ENCODE assay signal across 29 mouse cellular contexts in the genomic region with DNA sequence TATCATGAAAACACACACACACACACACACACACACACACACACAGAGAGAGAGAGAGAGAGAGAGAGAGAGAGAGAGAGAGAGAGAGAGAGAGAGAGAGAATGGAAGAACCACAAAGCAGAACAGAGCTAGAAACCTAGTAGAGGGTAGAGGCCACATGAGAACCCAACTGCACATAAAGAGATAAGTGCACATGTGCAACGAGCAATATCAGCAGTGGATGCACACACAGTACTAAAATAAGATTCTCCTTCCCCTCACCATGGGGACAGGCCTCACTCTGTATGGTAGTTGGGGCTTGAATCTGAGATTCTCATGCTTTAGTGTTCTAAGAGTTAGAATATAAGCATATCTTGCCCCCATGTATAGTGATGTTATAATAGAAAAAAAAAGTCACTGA.
"Had no signal": no experiment of that assay in that cellular context is flagged by ENCODE, and none has a peak within 500 bp of the region (broad histone marks: within the 10 kb centered on the region; RNA-seq: fewer than 3 reads in every experiment).

No protein-coding gene starts in this region.

- H3K9ac ChIP-seq: embryonic facial prominence, embryonic 12.5 days; embryonic facial prominence, embryonic 13.5 days; embryonic facial prominence, embryonic 15.5 days; forebrain, embryonic 12.5 days; forebrain, embryonic 13.5 days; forebrain, embryonic 15.5 days; forebrain, postnatal 0 days had no signal

- H3K9me3 ChIP-seq: embryonic facial prominence, embryonic 10.5 days; embryonic facial prominence, embryonic 12.5 days; embryonic facial prominence, embryonic 13.5 days; embryonic facial prominence, embryonic 15.5 days; forebrain, embryonic 10.5 days; forebrain, embryonic 12.5 days; forebrain, embryonic 13.5 days; forebrain, embryonic 15.5 days had no signal

- H3K27ac ChIP-seq: embryonic facial prominence, embryonic 10.5 days; embryonic facial prominence, embryonic 12.5 days; embryonic facial prominence, embryonic 13.5 days; embryonic facial prominence, embryonic 15.5 days; forebrain, embryonic 10.5 days; forebrain, embryonic 12.5 days; forebrain, embryonic 13.5 days; forebrain, embryonic 15.5 days; gastrocnemius, adult 2 months; heart, adult 2 months had no signal

- ATAC-seq: forebrain, embryonic 13.5 days; forebrain, embryonic 14.5 days; forebrain, embryonic 15.5 days; forebrain, embryonic 16.5 days; forebrain, postnatal 0 days had no signal

- H3K27me3 ChIP-seq: embryonic facial prominence, embryonic 12.5 days; embryonic facial prominence, embryonic 13.5 days; embryonic facial prominence, embryonic 15.5 days; forebrain, embryonic 12.5 days; forebrain, embryonic 13.5 days; forebrain, embryonic 15.5 days had no signal

- DNase-seq: cerebellum, adult 2 months; cerebellum, adult 8-10 months; cerebellum, adult 9-10 months; cerebellum, adult 9-11 months; cerebellum, postnatal 10 days; cerebellum, postnatal 14 days; cerebellum, postnatal 25 days; cerebellum, postnatal 36 days; embryo, embryonic 11 days; forebrain, postnatal 0 days; gastrocnemius, adult 2 months; gastrocnemius, postnatal 10 days; gastrocnemius, postnatal 14 days; gastrocnemius, postnatal 25 days; gastrocnemius, postnatal 36 days; heart, adult 11 months; heart, adult 18-20 months; heart, adult 2 months had no signal

- H3K4me2 ChIP-seq: embryonic facial prominence, embryonic 12.5 days; embryonic facial prominence, embryonic 13.5 days; embryonic facial prominence, embryonic 15.5 days; forebrain, embryonic 12.5 days; forebrain, embryonic 13.5 days; forebrain, embryonic 15.5 days had no signal

- H3K36me3 ChIP-seq: embryonic facial prominence, embryonic 10.5 days; embryonic facial prominence, embryonic 12.5 days; embryonic facial prominence, embryonic 13.5 days; embryonic facial prominence, embryonic 15.5 days; forebrain, embryonic 10.5 days; forebrain, embryonic 12.5 days; forebrain, embryonic 15.5 days had no signal

- H3K4me3 ChIP-seq: embryonic facial prominence, embryonic 10.5 days; embryonic facial prominence, embryonic 12.5 days; embryonic facial prominence, embryonic 13.5 days; embryonic facial prominence, embryonic 15.5 days; erythroblast, embryonic 14.5 days; forebrain, embryonic 10.5 days; forebrain, embryonic 12.5 days; forebrain, embryonic 13.5 days; forebrain, embryonic 15.5 days; gastrocnemius, adult 2 months; heart, adult 2 months had no signal

- H3K4me1 ChIP-seq: embryonic facial prominence, embryonic 10.5 days; embryonic facial prominence, embryonic 12.5 days; embryonic facial prominence, embryonic 13.5 days; embryonic facial prominence, embryonic 15.5 days; forebrain, embryonic 12.5 days; forebrain, embryonic 13.5 days; forebrain, embryonic 15.5 days had no signal
